Mouse (Mus musculus): ENCODE data around the gene Hnrnpa0. TPM values are rescaled to one million over a fixed set of nuclear protein-coding genes. Genes with fewer than 3 reads are reported as not detected.
"Not testable (repeated sequence)": the region's sequence is repeated elsewhere in the genome, so short reads cannot be mapped to it uniquely, and the experiment has no call there.

The Hnrnpa0 gene
- 10 to 100 TPM; 20.9 to 25.6 (median 24.0) TPM for polyA plus RNA-seq (2017; shearing (Covaris generic))

GRCm38 (mm10) chr13:58128396-58128767 is at the start of gene Hnrnpa0:
TSS of gene Hnrnpa0 (minus strand) at chr13:58128556.
- ATAC-seq: peak; percentile 76

DNA sequence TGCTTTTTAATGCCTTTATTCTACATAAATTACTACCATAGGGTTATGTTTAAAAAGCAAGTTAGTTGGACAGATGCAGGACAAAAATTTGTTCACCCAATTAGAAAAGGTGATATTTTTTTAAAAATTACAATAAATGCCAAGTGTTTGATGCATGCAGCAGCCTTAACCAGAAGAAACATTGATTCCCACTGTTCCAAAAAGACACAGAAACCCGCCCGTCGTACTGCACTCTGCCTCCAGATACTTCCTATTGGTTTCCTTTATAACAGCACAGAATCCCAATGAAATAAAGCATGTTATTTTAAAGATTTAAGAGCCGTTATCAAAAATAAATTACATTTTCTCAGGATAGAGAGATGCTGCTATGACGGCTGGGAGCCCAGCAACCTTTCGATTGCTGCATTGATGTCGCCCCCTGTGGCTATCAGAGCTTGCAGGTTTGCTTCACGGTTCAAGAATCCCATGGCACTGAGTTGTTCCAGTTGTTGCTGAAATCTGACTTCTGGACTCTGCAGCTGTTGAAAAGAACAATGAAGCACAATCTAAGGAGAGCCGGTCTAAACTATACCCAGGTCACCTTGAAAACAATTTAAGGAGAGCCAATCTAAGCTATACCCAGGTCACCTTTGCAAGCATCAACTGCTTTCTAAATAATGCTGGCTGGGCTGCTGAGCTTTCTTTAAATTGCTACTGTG is 49.3 kb upstream of the Hnrnpa0 start:
- no peak for ATAC-seq

- no peak for ATAC-seq
Observed at GRCm38 (mm10) chr13:58176105-58176504, 47.7 kb upstream of the Hnrnpa0 start.

- no peak for ATAC-seq
Observed at GRCm38 (mm10) chr13:58168119-58168518, 39.8 kb upstream of the Hnrnpa0 start.

GRCm38 (mm10) chr13:58163343-58163742 is 35.0 kb upstream of the Hnrnpa0 start:
- ATAC-seq: no peak

DNA sequence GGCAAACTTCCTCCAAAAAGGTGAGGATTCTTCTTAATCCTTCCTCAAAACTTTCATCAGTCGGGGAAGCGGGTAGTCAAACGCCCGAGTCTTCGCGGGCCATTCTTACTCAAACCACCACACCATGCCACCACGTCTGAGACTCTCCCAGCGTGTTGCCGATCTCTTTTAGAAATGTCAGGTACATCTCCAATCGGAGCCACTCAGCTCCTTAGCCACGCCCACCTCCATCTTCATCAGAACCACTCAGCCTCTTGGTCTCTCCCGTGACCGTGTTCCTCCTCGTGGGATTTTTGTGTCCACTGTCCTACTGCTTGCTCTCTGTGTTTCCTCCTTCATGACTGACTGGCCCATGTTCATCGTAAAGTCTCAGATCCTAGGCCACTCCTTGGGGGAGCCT is 32.4 kb upstream of the Hnrnpa0 start:
- no peak for ATAC-seq

GRCm38 (mm10) chr13:58158099-58158912 is 29.9 kb upstream of the Hnrnpa0 start:
- ATAC-seq: peak; percentile 79

GRCm38 (mm10) chr13:58157447-58158098 is 29.2 kb upstream of the Hnrnpa0 start, which contains the start of gene Idnk:
TSS of gene Idnk (plus strand) at chr13:58157649.
- ATAC-seq: peak; percentile 72

DNA sequence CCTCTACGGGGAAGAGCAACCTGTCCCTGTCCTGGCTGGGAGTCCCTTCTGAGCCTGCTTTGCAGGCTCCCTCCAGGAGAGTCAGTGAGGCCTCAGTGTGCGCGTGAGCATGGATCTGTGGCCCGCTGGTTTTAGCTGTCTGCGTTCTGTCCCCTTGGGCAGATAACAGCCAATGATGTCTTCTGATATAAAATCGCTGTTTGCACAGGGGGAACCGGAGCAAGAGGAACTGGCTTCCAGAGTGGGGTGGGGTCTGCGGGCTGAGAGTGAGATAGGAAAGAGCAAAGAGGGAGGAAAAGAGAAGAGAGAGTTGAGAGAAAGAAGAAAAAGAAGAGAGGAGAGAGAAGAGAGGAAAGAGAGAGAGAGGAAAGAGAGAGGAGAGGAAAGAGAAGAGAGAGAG is 28.7 kb upstream of the Hnrnpa0 start:
- ATAC-seq: peak; percentile 1

DNA sequence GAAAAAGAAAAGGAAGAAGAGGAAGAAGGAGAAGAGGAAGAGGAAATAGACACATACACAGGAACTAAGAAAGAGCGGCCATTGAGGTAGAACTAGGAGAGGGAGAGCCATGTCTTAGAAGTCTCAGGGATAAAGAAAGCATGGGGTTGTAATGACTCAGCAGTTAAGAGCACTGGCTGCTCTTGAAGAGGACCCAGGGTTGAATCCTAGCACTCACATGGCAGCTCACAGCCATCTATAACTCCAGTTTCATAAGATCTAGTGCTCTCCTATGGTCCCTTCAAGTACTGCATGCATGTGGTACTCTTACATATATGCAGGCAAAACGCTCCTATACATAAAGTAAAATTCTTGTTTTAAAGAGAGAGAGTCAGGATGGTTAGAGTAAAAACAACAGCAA is 27.7 kb upstream of the Hnrnpa0 start:
- no peak for ATAC-seq

GRCm38 (mm10) chr13:58150442-58150841 is 22.1 kb upstream of the Hnrnpa0 start:
- ATAC-seq: no peak

DNA sequence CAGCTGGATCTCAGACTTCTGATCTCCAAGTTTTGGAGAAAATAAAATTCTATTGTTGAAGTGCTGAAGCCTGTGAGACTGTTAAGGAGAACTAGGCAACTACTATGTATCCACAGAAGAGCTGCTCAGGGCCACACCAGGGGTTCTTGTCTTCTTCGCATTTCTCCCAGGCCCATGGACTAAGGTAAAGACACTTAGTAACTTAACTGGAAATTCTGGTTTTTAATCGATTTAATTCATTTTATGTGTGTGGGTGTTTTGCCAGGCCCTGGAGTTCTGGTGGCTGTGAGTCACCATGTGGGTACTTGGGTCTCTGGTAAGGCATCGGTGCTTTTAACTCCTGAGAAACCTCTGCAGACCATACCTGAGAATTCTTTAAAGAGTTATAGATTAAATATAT is 21.3 kb upstream of the Hnrnpa0 start:
- no peak for ATAC-seq

- ATAC-seq: peak; percentile 65
Observed at GRCm38 (mm10) chr13:58149033-58149558, 20.7 kb upstream of the Hnrnpa0 start.

- peak; percentile 35 for ATAC-seq
Observed at GRCm38 (mm10) chr13:58148256-58148831, 20.0 kb upstream of the Hnrnpa0 start.

DNA sequence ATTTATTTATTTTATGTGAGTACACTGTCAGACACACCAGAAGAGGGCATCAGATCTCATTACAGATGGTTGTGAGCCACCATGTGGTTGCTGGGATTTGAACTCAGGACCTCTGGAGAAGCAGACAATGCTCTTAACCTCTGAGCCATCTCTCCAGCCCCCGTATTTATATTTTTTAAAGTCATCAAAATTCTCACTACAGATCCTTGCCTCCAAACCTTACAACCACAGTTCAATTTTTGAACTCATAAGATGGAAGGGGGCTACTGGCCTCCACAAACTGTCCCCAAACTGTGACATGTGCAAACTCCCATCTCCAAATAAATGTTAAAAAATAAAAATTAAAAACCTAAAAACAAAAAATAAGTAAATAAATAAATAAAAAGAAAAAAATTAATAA is 19.4 kb upstream of the Hnrnpa0 start:
- ATAC-seq: no peak

DNA sequence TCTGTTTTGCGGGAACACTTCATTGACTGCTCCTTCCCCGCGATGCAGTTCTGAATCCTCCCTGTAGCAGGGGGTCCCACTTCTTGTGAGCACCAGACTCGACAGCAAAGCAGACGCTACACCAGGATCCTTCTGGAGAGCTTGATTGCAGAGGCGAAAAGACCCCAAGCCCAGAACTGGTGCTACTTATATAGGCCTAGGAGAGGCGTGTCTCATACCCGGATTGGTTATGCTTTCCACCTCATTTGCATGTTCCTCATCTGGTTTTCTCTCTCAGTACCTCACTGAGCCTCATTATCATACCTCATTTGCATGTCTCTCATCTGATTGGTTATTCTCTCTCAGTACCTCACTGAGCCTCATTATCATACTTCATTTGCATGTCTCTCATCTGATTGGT is 18.2 kb upstream of the Hnrnpa0 start:
- ATAC-seq: not testable (repeated sequence)

DNA sequence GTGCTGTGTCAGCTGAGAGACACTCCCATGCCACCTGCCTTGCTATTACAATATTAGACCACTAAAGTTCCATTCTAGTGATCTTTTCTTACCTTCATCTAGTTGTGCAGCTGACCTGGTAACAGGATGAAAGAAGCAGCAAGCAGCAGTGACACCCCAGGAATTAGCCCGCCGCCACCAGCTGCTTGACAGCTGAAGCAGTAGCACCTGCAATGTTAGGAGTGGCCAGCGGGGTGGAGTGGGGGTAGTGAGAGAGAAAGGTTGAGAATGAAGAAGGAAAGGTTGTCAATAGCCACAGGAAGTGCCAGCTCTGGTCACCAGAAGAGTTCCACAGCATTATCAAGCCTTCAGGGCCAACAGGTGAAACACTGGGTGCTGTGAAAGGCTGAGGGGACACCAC is 3.3 kb upstream of the Hnrnpa0 start:
- ATAC-seq: no peak

DNA sequence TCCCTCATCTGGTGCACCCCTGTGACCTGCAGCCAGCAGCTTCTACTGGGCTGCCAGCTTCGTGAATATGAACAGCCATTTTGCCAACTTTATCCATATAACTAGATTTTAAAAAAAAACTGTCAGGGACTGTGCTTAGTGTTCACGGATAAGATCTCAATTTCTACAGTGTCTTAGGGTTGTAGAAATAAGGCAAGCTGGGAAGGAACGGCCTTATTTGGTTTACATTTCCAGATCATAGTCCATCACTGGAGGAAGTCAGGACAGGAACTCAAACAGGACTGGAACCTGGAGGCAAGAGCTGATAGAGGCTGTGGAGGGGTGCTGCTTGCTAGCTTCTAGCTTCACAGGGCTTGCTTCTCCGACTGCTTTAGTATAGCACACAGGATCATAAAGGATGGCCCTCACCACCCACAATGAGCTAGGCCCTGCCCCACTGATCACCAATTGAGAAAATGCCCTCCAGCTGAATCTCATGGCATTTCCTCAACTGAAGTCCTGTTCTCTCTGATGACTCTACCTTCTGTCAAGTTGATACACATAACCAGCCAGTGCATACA is 1.4 kb upstream of the Hnrnpa0 start:
- ATAC-seq: no peak

GRCm38 (mm10) chr13:58128768-58129671 is 664 bp upstream of the Hnrnpa0 start:
- peak; percentile 76 for ATAC-seq

DNA sequence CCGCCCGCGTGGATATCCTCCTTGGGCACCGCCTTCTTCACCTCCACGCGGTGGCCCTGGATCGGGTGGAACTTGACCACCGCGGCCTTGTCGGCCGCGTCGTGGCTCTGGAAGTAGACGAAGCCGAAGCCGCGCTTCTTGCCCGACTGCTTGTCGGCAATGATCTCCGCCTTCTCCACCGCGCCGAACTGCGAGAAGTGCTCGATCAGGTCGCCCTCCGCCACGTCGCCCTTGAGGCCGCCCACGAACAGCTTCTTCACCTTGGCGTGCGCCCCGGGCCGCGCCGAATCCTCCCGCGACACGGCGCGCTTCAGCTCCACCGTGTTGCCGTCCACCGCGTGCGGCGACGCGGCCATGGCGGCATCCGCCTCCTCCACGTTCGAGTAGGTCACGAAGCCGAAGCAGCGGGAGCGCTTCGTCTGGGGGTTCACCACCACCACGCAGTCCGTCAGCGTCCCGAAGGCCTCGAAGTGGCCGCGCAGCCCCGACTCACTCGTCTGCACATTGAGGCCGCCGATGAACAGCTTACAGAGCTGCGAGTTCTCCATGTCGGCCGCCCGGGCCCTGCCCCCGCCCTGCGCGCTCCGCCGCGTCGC is 492 bp downstream of the Hnrnpa0 start:
- ATAC-seq: peak; percentile 11

Measured in inflammation-experienced regulatory T-cells, adult 6 months (primary cell).